Mouse (Mus musculus): ENCODE data around the gene Get4.
A peak's percentile ranks its signal among the peaks of the same experiment; 100 is the strongest.

Get4 gene

GRCm38 (mm10) chr5:139317751-139318504 is 65.8 kb downstream of the Get4 start:
- peak; percentile 53 for DNase-seq (ENCODE audit: low read depth, low spot score)
